ENCODE assay signal across 23 mouse cellular contexts in the genomic region with DNA sequence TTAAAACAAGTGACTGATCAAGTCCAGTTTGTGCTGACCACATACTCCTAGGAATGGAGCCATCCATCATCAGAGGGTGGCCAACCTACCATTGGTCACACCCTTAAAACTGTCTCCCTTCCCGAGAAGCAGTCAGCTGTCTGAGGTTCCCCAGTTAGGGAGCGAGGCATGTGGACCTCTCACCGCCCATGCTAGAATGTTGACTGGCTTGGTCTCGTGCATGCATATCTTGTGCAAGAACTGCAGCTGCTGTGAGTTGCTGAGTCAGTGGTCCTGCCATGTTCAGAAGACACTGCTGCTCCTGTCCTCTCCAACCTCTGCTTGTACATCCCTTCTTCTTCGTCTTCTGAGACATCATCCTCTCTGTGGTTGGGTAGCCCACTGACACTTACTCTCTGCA. TPM values are rescaled to one million over a fixed set of nuclear protein-coding genes. Genes with fewer than 3 reads are reported as not detected.
A peak's percentile ranks its signal among the peaks of the same experiment; 100 is the strongest.
DNase-seq lines count a peak whose midpoint lies in the region; ATAC-seq lines count a peak whose summit lies in the region.
"Had no signal": no experiment of that assay in that cellular context is flagged by ENCODE, and none has a peak within 500 bp of the region (broad histone marks: within the 10 kb centered on the region; RNA-seq: fewer than 3 reads in every experiment).

No protein-coding gene starts in this region.

- peak overlapping the region; percentile 59 for H3K4me3 ChIP-seq in megakaryocyte, embryonic 14.5 days (replicated peaks)
- H3K4me3 ChIP-seq: embryonic facial prominence, embryonic 12.5 days; embryonic facial prominence, embryonic 15.5 days; heart, embryonic 12.5 days; heart, embryonic 15.5 days; hindbrain, embryonic 10.5 days; hindbrain, embryonic 13.5 days had no signal

- peak; percentile 81 for DNase-seq in heart, adult 11 months
- DNase-seq in heart, adult 8-10 months (ENCODE audit: low spot score) = no peak
- peak; percentile 53 for DNase-seq in yolk sac, embryonic 10.5 days (ENCODE audit: low spot score)
- DNase-seq in kidney, adult 11 months = no peak
- DNase-seq: adrenal gland, postnatal 10 days; adrenal gland, postnatal 36 days; cerebellum, adult 18-20 months; cerebellum, adult 9-10 months; cerebellum, postnatal 14 days; forebrain, postnatal 0 days; gastrocnemius, postnatal 25 days; heart, postnatal 10 days; heart, postnatal 36 days had no signal

- H3K4me1 ChIP-seq in megakaryocyte, embryonic 14.5 days = peaks cover 24% of the 10 kb centered on the region
- H3K4me1 ChIP-seq: embryonic facial prominence, embryonic 12.5 days; heart, embryonic 15.5 days; hindbrain, embryonic 10.5 days had no signal

- ATAC-seq in megakaryocyte, adult 5-6 weeks (ENCODE audit: poor library complexity, severe bottlenecking) = no peak
- ATAC-seq: forebrain, embryonic 14.5 days; forebrain, postnatal 0 days; hindbrain, embryonic 16.5 days had no signal

- H3K36me3 ChIP-seq in megakaryocyte, embryonic 14.5 days (replicated peaks; ENCODE audit: low read length) = peaks cover 18% of the 10 kb centered on the region
- H3K36me3 ChIP-seq: embryonic facial prominence, embryonic 15.5 days; heart, embryonic 12.5 days; heart, embryonic 15.5 days; hindbrain, embryonic 13.5 days had no signal

- no peaks in the 10 kb centered on the region for H3K9me3 ChIP-seq in megakaryocyte, embryonic 14.5 days
- H3K9me3 ChIP-seq: embryonic facial prominence, embryonic 12.5 days; embryonic facial prominence, embryonic 15.5 days; heart, embryonic 12.5 days; heart, embryonic 15.5 days; hindbrain, embryonic 10.5 days; hindbrain, embryonic 13.5 days had no signal

- H3K27me3 ChIP-seq in megakaryocyte, embryonic 14.5 days (replicated peaks) = no peaks in the 10 kb centered on the region
- H3K27me3 ChIP-seq: embryonic facial prominence, embryonic 12.5 days; embryonic facial prominence, embryonic 15.5 days; heart, embryonic 12.5 days; heart, embryonic 15.5 days; hindbrain, embryonic 13.5 days had no signal

RNA-seq across cellular contexts. Expression of gene Clasp1, which starts 22.0 kb away (rescaled TPM):
- 100 to 1,000 TPM; 339 to 450 (median 397) TPM for total RNA-seq in heart, adult 8-10 months (2022)
- polyA plus RNA-seq in megakaryocyte, embryonic 14.5 days (2012; ENCODE audit: insufficient read depth, low replicate concordance) = 8.3 and 18.9 TPM in 2 replicates
- total RNA-seq in megakaryocyte, adult 5-6 weeks (2015) = 33.2 and 34.0 TPM in 2 replicates
- total RNA-seq in megakaryocyte, adult 5-6 weeks (2017) = 43.6 and 48.2 TPM in 2 replicates

Comparison
In these comparisons a context has a peak if more than half of its experiments do, and no peak if none do; other contexts are left out.
1. DNase-seq: peak in heart, adult 11 months (single experiment) and yolk sac, embryonic 10.5 days (single experiment); none in heart, adult 8-10 months (single experiment) and kidney, adult 11 months (single experiment).
2. RNA of gene Clasp1, which starts 22.0 kb away (total RNA-seq): 339 to 450 TPM in heart, adult 8-10 months; 33.2 to 48.2 TPM in megakaryocyte, adult 5-6 weeks; every median in the first group is over 4 times any median in the second.